Mouse (Mus musculus) splenic B cell, adult 2 months (primary cell): Measurements from ENCODE around the gene Ano4.
"Not testable (repeated sequence)": the region's sequence is repeated elsewhere in the genome, so short reads cannot be mapped to it uniquely, and the experiment has no call there.

ENCODE experiments used
- DNase-seq: peaks from one replicate; pipeline ENCODE4 v3.0.0-alpha.2; 2011; ENCODE audit warnings: low read depth, low spot score
- H3K27me3 ChIP-seq: 2 replicates; pipeline ENCODE4 v1.6.1; 2012; ENCODE audit warnings: mild to moderate bottlenecking, low read length, moderate library complexity, mixed read lengths; ENCODE audit not compliant: control insufficient read depth, poor library complexity, insufficient read depth, severe bottlenecking
- H3K36me3 ChIP-seq: 2 replicates; pipeline ENCODE4 v1.6.1; 2012; ENCODE audit warnings: mild to moderate bottlenecking, low read length, moderate library complexity, mixed read lengths; ENCODE audit not compliant: control insufficient read depth, poor library complexity, insufficient read depth, severe bottlenecking

The Ano4 gene

DNA sequence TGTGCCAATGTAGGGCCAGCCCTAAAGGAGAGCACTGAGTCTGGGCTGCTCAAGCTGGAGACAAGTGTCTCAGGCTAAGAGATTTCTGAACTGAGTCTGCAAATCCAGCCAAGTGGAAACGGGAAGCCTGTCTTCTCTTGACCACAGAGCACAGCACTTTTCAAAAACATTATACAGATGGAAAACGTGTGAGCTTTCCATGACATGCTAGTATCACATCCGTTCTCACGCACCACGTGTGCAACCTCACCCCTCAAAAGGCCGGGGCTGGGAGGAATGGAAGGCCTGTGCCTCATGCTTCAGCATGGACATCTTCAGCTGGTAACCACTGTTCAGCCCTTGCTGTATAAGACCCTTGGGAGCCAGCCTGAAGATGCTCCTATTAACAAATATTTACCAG lies 230.2 kb downstream of the Ano4 start:
- Histone ChIP-seq H3K27me3 (no peaks in the 10 kb centered on the region), H3K36me3 (no peaks in the 10 kb centered on the region)
- DNase-seq = no peak

DNA sequence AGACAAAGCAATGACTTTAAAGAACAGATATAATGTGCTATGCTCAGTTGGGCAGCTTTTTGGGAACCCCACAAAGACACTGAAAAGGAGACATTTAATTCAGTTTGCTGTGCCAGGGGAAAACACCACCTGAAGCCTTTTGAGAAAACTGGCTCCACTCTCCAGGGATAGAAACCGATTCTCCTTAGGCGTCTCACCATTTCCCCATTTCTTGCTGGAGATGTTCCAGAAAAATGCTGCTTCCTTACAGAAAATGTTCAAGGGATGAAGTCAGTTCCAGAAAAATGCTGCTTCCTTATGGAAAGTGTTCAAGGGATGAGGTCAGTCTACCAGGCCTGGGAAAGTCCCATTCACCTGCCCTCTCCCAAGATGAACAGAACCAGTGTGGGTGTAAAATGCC lies 233.1 kb downstream of the Ano4 start:
- H3K27me3 ChIP-seq = no peaks in the 10 kb centered on the region
- no peak for DNase-seq
- H3K36me3 ChIP-seq = no peaks in the 10 kb centered on the region

DNA sequence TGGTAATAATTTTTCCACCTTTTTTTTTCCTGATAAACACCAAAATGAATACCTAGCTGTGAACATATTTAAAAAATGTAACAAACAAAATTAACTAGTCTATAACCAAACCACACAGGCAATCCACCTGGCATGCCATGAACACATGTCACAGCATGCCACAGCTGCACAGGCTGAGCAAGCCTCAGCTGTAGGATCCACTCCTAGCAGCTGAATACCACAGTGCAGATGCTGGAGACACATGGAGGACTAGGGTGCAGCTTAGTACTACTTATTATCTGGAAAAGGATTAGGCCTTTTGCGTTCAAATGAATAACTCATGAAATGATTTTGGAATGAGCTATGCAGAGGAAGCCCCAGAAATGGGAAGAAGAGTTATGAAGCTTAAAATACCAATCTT lies 233.6 kb downstream of the Ano4 start:
- no peak for DNase-seq
- Histone ChIP-seq H3K27me3 (no peaks in the 10 kb centered on the region), H3K36me3 (no peaks in the 10 kb centered on the region)

DNA sequence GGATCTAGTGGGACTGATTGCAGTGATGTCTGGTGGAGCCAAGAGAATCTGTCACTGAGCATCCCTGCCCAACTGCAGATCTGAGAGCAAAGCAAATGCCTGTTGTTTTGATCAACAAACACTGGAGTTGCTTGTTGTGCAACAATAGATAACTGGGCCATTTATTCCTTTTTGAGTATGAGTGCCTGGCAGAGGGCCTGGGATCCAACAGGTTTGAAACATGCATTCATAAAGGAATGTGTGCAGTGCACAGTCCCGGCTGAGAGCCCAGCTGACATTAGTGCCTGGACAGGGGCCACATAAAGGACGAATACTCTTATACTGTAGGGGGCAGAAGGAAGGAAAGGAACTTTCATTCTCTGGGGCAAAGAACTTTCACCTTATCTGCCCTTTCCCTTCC lies 241.0 kb downstream of the Ano4 start:
- no peaks in the 10 kb centered on the region for H3K27me3 ChIP-seq
- H3K36me3 ChIP-seq = no peaks in the 10 kb centered on the region
- DNase-seq = no peak

DNA sequence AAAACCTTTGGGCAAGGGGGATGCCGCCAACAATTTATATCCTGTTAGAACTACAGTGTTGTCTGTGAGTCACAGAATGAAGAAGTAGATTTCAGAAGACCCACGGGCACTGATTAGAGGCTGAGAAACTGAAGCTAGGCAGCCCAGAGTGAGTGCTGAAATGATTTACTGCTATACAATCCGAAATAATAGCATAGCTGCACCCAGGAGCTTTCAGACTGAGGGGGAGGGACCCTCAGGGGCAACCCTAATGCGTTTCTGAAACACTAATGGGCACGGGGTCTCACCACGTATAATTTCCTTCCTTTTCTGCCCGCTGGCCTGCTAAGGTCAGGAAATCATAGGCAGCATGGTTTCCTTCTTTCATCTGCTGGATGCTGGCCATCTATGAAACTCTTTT lies 242.5 kb downstream of the Ano4 start:
- no peaks in the 10 kb centered on the region for H3K27me3 ChIP-seq
- H3K36me3 ChIP-seq = no peaks in the 10 kb centered on the region
- DNase-seq = no peak

DNA sequence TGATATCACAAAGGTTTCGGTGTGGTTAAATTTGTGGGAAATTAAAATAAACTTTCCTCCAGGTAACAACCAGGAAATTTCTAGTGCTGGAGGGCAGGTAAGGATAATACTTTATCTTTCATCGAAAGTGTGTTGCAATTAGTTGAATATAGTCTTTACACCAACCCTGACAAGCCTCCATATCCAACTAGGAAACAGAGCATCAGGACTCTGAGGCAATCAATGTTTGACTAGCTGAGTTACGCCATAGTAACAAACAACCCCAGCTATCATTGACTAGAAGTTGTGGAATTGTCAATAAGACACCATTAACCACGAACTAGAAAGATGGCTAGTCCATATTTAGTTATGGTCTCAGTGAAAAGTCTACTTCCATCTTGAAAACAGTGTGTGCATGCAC lies 246.4 kb downstream of the Ano4 start:
- H3K27me3 ChIP-seq = no peaks in the 10 kb centered on the region
- no peaks in the 10 kb centered on the region for H3K36me3 ChIP-seq
- no peak for DNase-seq

DNA sequence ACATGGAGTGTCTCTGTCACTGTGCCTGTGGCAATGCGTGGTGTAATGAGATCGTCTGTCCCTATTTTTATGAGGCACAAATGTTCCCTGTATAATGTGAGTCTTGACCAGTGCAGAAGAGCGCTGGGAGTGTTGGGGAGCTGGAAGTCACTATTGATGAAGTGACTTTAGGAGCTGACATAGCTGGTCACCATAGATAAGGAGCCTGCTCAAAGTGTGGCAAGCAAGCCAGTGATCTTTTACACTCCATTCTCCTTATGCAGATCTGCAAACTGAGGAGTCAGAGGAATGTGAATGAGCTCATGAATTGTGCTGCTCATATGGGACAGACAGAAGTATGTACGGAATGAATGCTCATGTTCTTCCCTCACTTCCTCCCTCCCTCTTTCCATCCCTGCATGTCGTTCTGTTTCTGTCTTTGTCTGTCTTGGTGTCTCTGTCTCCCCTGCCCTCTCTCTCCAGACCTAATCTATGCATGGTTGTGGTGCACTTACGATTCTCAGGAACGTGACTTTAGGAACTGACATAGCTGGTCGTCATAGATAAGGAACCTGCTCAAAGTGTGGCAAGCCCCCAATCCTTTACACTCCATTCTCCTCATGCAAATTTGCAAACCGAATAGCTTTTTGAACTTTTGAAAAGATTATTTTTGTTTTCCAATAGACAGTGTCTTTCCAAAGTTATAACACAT lies 252.1 kb downstream of the Ano4 start:
- Histone ChIP-seq H3K27me3 (no peaks in the 10 kb centered on the region), H3K36me3 (no peaks in the 10 kb centered on the region)
- DNase-seq = no peak

DNA sequence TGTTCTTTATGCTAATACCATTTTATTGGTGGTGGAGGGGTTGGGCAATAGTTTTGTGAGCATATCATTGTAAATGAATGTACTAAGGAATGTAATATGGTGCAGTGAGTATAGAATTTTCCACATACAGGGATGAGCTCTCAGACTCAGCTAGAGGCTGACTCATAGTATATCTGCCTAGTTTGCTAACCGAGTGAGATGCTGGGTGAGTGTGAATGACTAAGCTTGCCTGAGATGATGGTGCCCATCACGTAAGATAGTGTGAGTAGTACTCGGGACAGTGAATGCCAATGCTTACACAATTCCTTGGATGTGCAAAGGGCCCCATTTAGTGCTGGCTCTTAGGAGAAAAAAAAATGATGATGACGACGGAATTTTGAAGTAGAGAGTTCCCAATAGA lies 267.1 kb downstream of the Ano4 start:
- Histone ChIP-seq H3K27me3 (no peaks in the 10 kb centered on the region), H3K36me3 (no peaks in the 10 kb centered on the region)
- DNase-seq = no peak

DNA sequence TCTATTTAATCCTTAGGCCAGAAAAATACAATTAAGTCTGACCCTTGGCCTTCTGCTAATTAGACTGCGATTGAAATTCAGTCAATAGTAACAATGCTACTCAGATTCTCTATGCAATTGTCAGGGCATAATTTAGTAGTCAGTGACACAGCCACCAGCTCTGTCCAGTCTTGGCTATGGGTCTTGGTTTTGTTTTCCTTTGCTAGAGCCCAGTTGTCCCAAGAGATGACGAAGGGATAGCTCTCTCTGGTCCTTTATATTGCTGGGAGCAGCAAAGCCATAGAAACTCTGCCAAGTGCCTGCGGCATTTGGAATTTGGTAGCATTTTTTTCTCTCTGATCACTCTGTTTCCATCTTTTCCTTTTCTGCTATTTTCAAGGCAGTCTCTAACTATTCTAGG lies 288.7 kb downstream of the Ano4 start:
- no peaks in the 10 kb centered on the region for H3K27me3 ChIP-seq
- H3K36me3 ChIP-seq = no peaks in the 10 kb centered on the region
- no peak for DNase-seq

DNA sequence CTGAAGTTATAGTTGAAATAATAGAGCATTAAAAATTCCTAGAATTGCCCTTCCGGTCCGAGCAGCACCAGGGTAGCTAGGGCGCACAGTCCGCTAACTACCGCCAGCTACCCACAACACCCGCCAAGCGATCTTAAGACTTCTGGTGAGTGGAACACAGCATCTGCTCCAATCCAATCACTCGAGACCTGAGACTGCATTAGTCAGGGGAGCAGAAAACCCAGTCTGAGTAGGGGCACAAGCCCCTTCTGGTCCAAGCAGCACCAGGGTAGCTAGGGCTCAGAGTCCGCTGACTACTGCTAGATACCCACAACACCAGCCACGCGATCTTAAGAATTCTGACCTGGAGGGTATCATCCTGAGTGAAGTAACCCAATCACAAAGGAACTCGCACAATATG lies 299.6 kb downstream of the Ano4 start:
- not testable (repeated sequence) for DNase-seq, H3K27me3 ChIP-seq, H3K36me3 ChIP-seq

DNA sequence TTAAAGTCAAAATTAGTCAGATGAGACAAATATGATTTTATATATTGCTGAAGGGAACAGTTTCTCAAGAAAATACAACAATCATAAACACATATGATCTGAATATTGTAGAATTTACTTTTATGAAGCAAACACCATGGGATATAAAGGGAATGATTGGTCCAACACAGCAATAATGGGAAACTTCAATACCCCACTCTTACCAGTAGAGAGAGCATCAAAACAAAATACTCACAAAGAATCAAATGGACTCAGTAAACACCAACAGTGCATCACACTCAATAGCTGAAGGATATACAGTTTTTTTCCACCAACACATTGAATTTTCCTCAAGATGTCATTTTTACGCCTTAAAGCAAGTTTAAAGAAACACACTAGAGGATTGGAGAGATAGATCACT lies 300.4 kb downstream of the Ano4 start:
- Histone ChIP-seq H3K36me3 (no peaks in the 10 kb centered on the region), H3K27me3 (no peaks in the 10 kb centered on the region)
- no peak for DNase-seq

DNA sequence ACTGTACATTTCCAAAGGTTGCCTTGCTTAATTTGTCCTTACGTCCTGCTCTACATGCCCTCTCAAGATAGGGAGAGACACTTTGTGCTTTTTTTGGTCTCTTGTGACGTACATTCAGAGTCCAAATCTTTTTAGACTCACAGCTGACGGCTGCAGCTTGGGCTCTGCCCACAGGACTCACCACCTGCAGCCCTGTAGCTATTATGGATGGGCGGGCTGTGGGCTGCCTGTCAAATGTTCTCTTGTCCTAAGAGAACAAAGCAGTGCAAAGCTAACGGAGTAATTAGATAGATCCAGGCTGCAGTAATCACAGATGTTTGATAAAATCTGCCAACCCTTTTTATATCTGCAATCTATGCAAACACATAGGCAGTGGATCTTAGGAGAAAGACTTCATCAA lies 325.6 kb downstream of the Ano4 start:
- Histone ChIP-seq H3K27me3 (no peaks in the 10 kb centered on the region), H3K36me3 (no peaks in the 10 kb centered on the region)
- DNase-seq = no peak

DNA sequence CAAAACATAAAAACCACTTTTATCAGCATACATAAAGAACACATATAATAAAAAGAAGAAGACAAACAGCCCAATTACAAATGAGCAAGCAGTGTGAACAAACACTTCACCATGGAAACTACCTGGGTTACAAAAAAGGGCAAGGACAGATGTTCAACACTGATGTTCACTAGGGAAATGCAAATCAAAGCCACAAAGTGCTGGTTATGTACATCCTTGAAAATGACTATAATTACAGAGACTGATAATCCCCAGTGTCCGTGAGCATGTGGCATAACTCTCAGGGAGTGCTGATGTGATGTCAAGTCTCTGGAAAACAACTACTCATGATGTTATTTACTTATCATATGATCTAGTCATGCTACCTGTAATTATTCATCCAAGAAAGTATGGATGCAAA lies 336.3 kb downstream of the Ano4 start:
- H3K36me3 ChIP-seq = no peaks in the 10 kb centered on the region
- H3K27me3 ChIP-seq = no peaks in the 10 kb centered on the region
- DNase-seq = no peak

DNA sequence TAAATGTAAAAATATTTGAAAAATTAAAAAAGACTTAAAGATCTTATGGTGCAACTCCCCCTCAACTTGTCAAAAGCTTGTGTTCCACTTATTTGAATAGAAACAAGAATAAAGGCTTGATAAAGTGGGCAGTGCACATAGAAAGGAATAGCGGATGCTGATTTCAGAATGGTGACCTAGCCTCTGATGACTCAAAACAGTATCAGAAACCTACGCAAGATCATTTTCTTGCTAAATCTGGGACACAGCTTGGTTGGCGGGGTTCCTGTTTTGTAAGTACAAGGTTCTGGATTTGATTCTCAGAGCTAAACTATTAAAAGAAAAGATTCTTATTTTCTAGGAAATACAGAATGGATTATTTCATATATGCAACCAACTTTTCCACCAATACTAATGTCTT lies 340.0 kb downstream of the Ano4 start:
- no peaks in the 10 kb centered on the region for H3K36me3 ChIP-seq
- DNase-seq = no peak
- H3K27me3 ChIP-seq = no peaks in the 10 kb centered on the region

DNA sequence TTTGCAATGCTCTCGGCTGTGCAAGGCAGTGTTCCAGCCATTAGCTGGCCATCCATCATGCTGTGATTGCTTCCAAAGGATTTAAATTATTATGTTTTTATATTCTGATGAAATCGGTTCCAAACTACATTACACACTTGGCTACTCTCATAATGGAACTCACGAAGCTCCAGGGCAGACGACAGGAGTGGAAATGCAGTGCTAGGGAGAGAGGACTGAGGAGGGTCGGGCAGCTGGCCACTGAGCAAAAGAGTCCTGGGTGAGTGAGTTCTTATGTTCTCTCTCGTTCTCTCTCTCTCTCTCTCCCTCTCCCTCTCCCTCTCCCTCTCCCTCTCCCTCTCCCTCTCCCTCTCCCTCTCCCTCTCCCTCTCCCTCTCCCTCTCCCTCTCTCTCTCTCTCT lies 357.6 kb downstream of the Ano4 start:
- Histone ChIP-seq H3K27me3 (no peaks in the 10 kb centered on the region), H3K36me3 (no peaks in the 10 kb centered on the region)
- no peak for DNase-seq

DNA sequence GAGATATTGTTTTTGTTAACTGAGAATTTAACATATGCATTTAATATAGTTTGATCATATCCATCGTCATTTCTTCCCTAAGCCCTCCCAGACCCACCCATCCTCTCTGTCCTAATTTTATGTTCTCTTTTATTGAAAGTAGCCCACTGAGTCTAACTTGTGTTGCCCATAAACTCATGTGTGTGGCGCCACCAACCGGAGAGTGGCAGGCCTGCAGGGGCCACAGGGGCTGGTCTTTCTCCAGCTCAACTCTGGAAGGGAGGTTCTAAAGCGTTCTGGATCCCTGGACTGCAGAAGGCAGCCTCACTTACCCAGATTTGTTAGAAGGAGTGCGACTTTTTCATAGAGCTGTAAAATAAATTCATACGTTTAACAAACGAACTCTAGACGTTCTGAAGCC lies 361.1 kb downstream of the Ano4 start:
- no peaks in the 10 kb centered on the region for H3K36me3 ChIP-seq
- no peak for DNase-seq

More for the DNA sequence above, 361.1 kb downstream of the Ano4 start:
- H3K27me3 ChIP-seq = no peaks in the 10 kb centered on the region
